Mouse (Mus musculus): ENCODE measurements at regions not wholly inside any gene's neighbourhood (a gene's known extent, or its start where the extent isn't known, plus 50 kb on each side); places are given as distances from the start of the nearest gene placed in this dataset.
A peak's percentile ranks its signal among the peaks of the same experiment; 100 is the strongest.

GRCm38 (mm10) chr13:84345791-84346511 is 123.9 kb downstream of the Tmem161b start:
- DNase-seq, result peak; percentile 8

GRCm38 (mm10) chr13:84346569-84346968 is 124.5 kb downstream of the Tmem161b start:
- no peak for DNase-seq

DNA sequence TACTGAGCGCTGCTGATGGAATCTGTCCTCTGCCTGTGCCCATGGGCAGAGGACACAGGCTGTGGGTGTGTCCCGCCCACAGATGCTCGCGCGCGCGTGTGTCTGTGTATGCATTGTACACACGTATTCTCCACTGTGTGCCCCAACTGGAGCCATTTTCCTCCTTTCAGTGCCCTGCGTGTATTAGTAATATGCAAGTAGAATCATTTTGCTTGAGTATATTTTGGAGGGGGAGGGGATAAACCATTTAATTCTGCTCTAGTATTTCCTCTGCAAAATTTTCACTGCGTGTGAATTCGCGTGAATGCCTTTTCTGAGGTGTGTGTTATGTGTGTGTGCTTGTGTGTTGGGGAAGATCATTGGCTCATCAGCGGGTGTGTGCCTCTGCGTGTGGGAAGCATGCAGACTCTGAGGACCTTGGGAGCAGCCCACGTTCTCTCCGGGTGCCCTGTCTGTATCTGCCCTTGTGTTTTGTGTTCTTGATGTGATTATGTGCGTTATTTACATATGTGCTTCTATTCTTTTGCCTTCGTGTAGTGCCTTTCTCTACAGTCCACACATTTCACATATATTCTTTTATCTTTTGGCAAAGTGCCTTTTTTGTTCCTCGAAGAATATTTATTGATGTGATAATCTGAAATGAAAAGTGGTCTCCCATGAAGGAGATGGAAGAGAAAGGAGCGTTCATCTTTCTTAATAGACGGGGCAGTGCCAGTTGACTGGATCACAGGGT is 125.3 kb downstream of the Tmem161b start:
- peak; percentile 16 for DNase-seq

DNA sequence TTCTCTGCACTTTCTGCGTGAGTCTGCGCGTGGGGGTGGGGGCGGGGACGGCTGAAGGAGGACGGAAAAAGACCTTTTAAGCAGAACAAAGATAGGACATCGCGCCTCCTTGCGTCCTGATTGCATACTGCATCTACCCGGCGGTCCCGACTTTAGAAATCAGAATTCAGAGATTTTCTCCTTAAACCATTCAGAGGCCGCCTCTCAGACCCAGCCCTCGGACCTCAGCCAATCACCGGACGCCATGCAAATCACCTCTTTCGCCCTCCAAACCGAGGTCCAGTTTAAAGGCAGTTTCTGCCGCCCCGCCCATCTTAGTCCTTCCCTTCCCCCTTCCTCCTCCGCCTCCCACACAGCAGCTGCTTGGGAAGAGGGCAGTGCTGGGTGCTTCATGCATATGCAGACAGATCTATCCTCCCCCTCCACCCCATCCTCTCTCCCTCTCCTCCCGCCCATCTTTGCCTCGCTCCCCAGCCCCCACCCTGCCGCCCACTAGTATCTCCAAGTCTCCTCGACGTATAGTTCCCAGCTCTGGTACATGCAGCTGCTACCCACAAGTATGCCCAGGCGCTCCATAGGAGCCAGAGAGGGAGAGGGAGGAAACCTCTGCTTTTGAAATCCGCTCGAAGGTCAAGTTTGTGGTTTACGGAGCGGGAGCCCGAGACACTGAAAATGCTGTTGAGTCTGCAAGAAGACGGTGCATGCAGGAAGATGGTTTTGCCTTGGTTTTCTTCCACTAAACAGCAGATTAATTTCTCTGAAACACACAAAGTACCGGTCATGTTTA is 126.0 kb downstream of the Tmem161b start:
- peak; percentile 96 for DNase-seq

DNA sequence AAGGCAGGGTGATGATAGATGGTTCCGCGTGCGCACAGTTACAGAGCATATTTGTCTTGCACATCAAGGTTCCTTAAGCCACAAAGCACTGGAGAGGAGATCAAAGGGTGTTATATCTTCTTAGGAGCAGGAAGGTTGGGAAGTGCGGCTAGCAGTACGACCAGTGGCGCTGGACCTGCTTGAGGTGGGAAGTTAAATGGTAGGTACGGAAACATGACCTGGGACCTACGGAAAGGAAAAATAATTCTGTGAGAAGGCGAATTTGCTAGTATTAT is 126.5 kb downstream of the Tmem161b start:
- DNase-seq, result no peak

GRCm38 (mm10) chr13:84349001-84349720 is 127.1 kb downstream of the Tmem161b start:
- peak; percentile 50 for DNase-seq

DNA sequence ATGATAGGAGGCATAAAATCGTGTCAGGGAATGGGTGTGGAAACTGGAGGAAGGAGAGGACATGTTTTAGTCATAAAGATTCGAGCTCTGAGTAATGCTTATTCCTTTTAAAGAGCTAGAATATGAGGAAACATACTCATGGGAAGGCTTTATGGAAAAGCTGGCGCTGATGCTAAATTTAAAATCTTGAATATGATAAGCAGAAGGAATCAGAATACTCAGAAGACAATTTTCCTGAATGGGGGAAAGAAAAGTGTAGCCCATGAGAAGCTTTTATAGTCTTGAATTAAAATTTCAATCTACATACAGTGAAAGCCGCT is 127.6 kb downstream of the Tmem161b start:
- DNase-seq, result no peak

DNA sequence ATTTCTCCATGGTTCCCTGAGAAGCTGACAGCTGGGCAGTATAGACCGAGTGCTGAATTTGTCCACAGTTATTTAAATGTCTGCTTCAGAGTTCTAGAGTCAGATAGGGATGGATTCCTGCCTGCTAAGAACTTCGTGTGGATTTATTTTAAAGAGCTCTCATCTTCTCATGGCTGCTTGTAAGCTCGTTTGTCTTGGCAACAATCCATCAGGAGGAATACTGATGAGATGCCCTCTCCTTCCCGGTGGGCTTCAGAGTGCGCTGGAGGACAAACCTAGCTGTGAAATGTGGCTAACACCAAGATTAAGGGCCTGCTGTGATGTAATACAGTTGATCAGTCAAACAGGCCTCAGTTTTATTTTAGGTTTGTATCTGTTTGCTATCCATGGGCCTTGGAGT is 128.7 kb downstream of the Tmem161b start:
- no peak for DNase-seq

DNA sequence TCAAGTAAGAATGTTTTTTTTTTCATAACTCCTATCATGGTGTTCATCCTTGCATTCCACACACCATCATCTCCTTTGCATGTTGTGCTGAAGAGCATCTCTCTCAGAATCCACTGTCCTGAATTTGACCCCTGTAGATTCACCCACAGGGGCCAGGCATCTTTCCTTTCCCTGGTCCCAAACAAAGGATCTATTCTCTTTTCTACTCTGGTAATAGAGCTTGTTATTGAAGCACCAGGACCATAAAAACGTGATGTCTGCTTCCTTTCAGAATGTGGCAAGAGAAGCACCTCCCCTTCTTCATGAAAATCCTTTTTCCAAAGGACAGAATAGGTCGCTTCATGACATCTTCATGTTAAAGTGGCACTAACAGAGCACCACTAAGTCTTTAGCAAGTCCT is 134.4 kb downstream of the Tmem161b start:
- DNase-seq, result no peak

DNA sequence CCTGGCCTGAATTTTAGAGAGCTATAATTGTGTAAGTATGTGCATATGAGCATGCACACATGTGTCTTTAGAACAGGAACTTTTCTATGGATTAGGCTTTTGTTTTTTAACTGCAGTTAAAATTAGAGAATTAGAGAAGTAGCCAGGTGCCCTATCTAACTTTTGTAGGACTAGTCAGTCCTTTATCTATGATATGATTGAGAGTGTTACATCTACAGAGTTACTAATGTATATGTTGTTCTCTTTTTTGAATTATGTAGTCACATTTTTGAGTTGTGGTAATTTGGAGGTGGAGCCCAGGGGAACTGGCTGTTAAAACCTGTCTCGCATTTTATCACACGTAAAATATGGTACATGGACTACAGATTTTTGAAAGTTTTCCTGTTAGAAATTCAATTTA is 138.4 kb downstream of the Tmem161b start:
- DNase-seq, result no peak

DNA sequence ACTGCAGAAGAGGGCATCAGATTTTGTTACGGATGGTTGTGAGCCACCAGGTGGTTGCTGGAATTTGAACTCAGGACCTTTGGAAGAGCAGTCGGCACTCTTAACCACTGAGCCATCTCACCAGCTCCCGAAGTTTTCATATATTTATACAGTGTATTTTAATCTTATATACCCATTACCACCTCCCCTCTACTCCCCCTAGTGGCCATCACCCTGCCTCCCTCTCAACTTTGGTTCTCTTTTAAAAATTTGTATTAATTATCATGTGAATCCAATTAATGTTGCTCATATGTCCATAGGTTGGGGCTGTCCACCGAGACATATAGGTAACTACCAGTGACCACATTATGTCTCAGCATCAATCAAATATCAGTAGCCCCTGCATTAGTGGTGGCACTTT is 142.0 kb downstream of the Tmem161b start:
- DNase-seq, result peak; percentile 11

- DNase-seq, result no peak
Observed at GRCm38 (mm10) chr13:84365503-84365902, 143.4 kb downstream of the Tmem161b start.

DNA sequence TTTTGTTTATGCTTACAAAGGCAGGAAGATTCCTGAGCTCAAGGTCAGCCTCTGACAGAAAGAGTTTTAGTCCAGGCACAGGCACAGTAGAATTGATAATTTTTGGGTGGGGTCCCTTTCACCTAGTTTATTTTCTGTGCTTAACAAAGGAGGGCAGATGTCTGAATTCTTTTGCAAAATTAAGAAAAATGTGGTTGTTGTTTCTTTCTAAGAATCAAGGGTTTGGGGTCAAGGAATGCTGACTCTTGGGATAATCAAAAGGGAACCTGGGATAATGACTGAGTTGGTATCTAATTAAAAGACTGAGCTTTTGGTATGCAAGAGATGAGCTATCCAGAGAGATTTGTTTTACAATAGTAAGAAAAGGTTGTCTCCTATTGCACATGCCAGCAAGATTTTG is 143.9 kb downstream of the Tmem161b start:
- DNase-seq, result no peak

DNA sequence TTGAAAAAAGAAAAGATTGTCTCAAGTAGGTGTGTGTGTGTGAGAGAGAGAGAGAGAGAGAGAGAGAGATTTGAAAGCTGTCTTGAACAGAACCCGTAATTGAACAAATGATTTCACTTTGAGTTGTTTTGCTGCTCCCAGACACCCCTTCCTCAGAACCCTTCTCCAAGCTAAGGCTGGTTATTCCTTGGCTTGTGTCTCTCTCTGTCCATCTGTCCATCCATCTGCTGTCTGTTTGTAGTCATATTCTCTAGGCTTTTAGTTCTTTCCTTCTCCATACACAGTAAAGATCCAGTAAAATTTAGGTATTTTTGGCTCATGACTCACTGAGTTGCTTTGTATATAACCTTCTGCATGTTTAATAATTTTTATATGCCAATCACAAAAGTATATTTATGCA is 144.7 kb downstream of the Tmem161b start:
- DNase-seq, result no peak

DNA sequence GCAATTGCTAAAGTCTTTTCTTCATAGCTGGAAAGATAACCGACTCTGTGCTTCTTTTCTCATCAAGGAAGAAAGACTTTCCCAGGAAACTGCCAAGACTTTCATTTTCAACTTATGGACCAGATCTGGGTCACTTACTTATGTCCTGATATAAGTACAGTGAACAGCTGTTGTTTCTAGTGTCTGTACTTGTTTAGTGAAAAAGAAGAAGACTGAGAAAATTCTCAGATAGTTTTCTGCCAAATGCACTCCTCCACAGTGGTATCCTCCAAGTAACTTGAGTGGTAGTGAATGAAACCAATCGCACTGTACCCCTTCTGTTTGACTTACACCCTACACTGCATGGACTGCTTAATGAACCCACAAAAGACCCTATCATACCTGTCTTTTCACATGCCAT is 146.1 kb downstream of the Tmem161b start:
- DNase-seq, result no peak

DNA sequence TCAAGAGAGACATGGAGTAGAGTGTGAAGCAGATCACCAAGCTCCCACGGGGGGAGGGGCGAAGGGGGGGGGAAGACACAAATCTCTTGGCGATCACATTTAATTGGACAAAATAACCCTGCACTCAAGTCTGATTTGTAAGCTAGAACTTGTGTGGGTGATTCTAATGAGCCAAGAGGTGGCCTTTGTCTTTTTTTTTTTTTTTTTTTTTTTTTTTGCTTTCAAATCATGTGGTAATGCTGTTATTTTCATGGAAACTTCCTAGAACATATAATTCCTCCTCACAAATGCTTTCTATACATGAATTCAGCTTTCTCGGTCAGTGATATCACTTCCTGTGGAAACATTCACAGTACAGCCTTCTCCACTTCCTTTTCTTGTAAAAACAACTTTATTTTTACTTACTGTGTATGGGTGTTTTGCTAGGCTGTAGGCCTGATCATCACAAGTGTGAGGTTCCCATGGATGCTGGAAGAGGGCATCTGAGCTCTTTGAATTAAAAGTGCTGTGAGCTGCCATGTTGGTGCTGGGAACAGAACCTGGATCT is 152.7 kb downstream of the Tmem161b start:
- DNase-seq, result no peak

GRCm38 (mm10) chr13:84375941-84376340 is 153.8 kb downstream of the Tmem161b start:
- no peak for DNase-seq

DNA sequence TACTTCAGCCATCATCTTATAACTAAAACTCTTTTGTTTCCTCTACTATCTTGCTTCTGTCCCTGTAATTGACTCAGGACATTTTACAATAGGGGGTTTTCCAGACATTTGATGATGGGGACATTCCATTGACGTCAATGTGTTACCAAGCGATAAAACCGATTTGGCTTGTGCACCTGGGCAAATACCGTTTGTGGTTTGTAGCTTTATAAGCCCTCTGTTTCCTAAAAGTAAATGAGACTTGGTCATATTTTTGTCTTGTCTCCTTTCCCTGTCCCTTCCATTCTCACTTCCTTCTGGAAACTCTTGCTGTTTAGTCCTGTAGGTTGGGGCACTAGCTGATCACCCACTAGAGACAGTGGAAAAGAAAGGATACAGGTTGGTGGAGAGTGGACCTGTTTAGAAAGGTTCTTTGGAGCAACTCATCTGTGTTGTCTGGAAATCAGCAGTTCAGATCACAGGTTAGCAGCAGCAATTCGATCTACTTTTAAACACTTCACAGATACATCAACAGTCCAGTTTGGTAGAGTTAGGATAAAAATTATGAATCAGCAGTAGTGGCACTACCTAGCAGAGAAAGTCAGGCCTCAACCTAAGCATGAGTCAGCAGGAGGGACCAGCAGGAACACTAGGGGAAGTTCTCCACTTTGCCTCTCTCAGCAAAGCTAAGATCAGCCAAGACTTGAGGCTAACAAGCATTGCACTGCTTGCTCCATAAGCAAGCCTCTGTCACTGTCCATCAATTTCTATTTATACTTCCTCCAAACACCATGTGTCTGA is 156.6 kb downstream of the Tmem161b start:
- DNase-seq, result no peak

DNA sequence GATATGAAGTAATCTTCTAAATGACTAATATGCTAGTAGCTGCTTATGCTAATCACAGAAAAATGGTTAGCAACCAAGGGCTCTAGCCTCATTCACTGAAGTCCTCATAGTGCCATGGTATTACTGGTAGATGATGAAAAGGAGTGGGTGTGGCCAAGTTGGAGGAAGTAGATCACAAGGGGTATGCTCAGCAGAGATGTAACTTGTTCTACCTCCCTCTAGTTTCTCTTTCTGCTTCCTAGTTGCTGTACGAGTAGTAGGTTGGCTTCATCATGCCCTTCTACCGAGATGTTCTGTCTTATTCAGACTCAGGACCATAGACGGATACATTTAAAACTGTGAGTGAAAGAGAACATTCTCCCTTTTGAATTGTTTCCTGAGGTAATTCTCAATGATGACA is 169.5 kb downstream of the Tmem161b start:
- no peak for DNase-seq

- no peak for DNase-seq
Observed at GRCm38 (mm10) chr13:84398476-84399344, 176.6 kb downstream of the Tmem161b start.
